Mouse (Mus musculus) splenic B cell, adult 2 months (primary cell): ENCODE data around the gene 1700056E22Rik.

Experiments
- DNase-seq: peaks from one replicate; pipeline ENCODE4 v3.0.0-alpha.2; 2011; ENCODE audit warnings: low read depth, low spot score
- H3K27me3 ChIP-seq: 2 replicates; pipeline ENCODE4 v1.6.1; 2012; ENCODE audit warnings: mild to moderate bottlenecking, low read length, moderate library complexity, mixed read lengths; ENCODE audit not compliant: control insufficient read depth, poor library complexity, insufficient read depth, severe bottlenecking
- H3K36me3 ChIP-seq: 2 replicates; pipeline ENCODE4 v1.6.1; 2012; ENCODE audit warnings: mild to moderate bottlenecking, low read length, moderate library complexity, mixed read lengths; ENCODE audit not compliant: control insufficient read depth, poor library complexity, insufficient read depth, severe bottlenecking

Gene 1700056E22Rik

DNA sequence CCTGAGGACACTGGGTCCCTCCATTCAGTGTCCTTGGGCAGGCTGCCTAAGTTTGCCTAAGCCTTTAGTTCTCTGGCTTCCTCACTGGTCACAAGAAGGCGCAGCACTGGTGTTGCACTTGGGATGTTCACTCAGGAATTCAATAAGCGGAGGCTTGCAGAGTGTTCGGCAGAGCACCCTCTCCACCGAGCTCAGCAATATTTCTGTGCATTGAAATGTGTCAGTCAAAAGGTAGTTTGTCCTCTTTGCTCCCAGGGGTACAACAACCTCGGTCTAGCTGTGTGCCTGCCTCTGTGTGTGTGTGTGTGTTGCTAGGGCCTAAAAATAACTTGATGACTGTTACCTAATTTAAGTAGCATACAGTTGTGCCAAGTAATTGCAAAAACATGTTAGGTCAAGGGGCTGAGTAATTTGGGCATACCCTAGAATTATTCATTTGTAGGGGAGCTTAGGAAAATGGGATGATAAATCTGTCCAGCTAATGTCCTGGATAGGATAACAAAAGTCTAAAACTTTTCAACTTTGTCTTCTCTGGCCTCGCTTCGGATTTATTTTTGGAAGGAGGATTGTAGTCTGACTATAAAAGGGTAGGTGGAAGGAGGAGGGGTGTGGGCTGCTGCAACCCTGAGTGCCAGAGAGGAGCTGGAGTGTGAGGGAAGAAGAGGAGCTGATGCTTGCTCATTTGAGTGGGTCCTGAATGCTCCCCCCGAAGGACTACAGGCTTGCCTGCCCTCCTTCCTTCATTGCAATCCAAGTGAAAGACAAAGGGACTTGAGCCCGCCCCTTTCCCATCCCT is 7.9 kb upstream of the 1700056E22Rik start:
- Histone ChIP-seq H3K27me3 (no peaks in the 10 kb centered on the region), H3K36me3 (0 out of 2 replicates have a peak, but pooled peaks cover 1% of the 10 kb centered on the region)
- DNase-seq, result no peak

DNA sequence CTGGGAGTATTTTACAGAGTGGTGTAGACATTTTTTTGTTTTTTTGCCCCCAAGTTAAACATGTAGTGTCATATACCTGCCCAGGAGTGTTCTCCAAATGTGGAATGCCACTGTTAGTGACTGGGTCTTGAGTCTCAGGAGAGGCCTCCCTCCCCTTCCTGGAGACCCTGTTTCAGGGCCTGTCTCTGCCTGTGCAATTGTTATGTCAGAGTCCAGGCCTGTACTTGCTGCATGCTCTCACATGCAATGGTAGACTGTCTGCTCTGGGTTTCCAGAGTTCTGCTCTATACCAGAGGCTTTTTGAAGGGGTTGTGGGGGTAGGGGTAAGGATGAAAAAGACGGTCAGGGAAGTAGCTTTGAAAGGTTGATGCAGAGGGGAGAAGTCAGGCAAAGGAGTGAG is 6.8 kb upstream of the 1700056E22Rik start:
- no peak for DNase-seq
- 0 out of 2 replicates have a peak, but pooled peaks cover 1% of the 10 kb centered on the region for H3K36me3 ChIP-seq
- no peaks in the 10 kb centered on the region for H3K27me3 ChIP-seq

DNA sequence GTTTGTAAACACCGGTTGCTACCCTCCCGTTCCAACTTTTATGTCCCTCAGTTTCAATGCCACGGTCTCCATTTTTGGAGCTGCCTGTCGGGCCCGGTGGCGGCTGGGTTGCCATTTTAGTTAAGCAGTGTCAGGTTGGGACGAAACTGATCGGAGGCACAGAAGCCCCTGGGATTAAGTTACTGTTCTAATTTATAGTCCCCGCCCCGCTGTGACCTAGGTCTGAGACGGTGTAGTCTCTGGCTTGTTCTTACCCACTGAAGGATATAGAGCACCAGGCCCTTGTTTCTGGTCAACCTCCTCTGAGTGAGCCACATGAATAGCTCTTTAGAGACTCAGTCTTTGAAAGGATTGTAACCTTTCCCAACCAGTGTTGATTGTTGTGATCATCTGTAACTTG is 6.1 kb upstream of the 1700056E22Rik start:
- 0 out of 2 replicates have a peak, but pooled peaks cover 1% of the 10 kb centered on the region for H3K36me3 ChIP-seq
- no peak for DNase-seq
- H3K27me3 ChIP-seq, result no peaks in the 10 kb centered on the region

DNA sequence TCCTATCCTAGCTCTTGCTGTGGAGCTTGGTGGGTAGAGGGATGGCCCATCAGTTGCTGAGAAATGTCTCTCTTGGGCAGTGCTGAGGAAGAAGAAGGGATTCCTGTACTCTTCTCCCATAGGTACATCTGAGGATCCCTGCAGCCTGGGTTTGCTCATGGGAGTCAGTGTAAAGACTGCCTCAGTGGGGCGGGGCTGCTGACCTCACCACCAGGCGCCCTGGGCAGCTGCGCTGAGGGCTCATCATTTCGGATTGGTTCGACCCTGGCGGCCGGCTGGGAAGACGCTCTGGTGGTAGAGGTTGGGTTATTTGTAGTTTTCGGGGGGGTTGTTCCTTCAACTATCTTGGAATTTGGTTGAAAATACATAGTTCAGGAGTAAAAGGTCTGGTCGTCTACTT is 5.2 kb upstream of the 1700056E22Rik start:
- Histone ChIP-seq H3K27me3 (no peaks in the 10 kb centered on the region), H3K36me3 (no peaks in the 10 kb centered on the region)
- no peak for DNase-seq

DNA sequence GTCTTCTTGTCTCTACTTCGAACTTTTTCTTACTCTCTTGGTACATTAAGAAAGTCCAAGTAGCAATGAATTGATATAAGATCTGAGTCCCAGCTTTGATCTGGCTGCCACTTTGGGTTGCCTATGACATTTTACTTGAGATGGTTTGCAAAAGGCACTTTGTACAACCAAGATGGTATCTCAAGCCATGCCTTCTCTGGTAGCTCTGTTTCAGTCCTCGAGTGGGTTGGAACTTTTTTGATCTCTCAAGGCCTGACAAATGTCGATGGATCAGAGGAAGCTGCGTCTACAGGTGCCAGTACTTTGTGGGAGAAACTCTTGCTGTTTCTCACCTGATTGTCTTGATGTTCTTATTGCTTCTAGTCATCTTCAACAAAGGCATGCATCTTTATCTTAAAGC is 3.7 kb upstream of the 1700056E22Rik start:
- Histone ChIP-seq H3K27me3 (no peaks in the 10 kb centered on the region), H3K36me3 (no peaks in the 10 kb centered on the region)
- no peak for DNase-seq

DNA sequence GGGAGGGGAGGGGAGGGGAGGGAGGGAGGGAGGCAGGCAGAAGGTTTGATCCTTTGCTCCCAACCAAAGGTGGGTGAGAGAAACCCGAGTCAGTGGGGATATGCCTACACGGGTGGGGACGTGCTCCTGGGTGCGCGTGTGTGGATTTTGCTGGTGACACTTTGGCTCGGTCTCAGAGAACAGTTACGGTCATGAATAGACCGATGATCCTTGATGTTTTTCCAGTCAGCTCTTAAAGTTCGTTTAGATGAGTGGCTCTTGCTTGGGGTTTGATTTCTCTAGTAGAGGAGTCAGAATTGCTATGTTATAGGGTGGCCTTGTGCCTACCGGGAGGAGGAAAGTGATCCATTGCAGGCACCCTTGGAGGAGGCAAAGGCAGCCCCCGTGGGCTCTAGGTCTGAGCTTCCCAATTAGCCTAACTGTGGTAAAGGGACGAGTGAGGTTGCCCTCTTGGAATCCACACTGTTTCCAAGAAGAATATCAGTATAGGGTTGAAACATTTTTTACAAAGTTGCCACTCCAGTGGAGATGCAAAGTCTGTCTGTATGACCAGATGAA is 1.3 kb upstream of the 1700056E22Rik start:
- Histone ChIP-seq H3K27me3 (no peaks in the 10 kb centered on the region), H3K36me3 (no peaks in the 10 kb centered on the region)
- no peak for DNase-seq

DNA sequence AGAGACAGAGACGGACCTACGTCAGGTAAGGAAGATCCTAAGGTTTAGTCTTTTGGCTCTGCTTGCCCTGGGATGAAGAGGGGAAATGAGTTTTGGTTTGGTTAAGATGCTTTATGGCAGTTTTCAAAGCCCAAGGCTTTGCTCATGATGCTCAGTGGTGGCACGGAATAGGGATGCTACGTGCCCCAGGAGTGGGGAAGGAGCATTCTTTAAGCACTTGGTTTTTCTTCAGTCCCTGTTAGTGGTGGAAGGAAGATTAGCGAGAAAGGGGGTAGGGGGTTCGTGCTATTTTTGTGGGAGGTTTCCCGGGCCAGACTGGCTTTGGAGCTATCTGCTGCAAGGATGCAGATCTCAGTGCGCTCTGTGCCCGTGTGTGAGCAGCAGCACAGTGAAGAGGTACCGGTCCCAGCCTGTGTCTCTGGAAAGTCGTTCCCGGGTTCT is 660 bp upstream of the 1700056E22Rik start:
- no peaks in the 10 kb centered on the region for H3K36me3 ChIP-seq
- no peak for DNase-seq
- H3K27me3 ChIP-seq, result no peaks in the 10 kb centered on the region

DNA sequence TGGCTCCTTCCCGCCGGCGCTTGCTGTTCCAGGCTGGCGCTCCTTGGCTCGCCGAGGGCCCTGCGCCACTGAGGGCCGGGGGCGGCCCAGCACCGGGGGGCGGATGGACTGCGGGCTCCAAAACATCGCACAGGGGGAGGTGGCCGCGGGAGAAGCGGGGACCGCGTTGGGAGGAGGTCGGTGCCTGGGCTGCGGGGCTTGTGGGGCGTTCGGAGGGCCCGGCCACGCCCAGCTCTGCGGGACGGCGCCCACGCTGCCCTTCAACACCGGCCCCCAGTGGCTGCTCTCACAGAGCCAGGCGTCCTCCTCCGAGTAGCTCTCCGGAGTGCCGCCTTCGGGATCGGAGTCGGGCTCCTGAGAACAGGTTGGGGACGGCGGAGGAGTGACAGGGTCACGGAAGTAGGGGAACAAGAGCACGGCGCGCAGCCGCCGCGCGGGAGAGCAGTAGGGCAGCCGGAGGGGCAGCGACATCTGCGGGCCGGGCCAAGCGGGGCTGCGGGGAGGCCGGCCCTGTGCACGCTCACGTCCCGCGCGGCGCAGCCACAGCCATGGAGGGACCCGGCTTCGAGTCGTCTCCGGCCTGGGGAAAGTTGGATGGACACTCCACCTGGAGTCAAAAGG is 601 bp downstream of the 1700056E22Rik start:
- Histone ChIP-seq H3K27me3 (no peaks in the 10 kb centered on the region), H3K36me3 (no peaks in the 10 kb centered on the region)
- DNase-seq, result peak; percentile 80

DNA sequence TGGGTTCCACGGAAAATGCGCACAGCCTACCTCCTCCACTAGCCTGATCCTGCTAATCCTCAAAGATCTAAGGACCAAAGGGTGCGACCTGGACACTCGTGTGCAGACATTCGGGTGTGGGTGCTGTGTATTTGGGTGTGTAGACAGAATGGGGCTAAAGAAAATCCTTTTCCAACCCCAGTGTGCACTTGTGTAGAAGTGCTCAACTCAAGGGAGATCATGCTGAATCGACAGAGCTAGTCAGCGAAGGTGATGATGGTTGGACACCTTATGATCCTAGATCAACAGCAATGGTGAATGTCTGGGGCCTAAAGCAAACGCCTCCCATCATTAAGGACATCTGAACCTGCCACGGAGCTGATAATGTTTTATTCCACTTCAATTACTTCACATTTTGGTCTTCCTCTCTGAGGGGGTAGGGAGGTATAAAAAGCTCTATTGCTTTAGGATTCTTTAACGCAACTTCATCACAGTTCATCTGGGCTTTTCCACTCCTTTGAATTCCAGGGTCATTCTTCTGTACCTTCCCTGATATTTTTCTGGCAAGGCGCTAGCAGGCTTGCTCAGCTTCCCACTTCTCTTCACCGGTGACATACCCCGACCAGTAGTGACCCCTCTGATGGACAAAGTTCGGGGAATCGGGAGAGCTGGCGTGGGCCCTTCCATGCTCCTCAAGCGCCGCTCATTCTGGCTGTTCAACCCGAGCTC is 1.3 kb downstream of the 1700056E22Rik start:
- Histone ChIP-seq H3K36me3 (no peaks in the 10 kb centered on the region), H3K27me3 (no peaks in the 10 kb centered on the region)
- no peak for DNase-seq

DNA sequence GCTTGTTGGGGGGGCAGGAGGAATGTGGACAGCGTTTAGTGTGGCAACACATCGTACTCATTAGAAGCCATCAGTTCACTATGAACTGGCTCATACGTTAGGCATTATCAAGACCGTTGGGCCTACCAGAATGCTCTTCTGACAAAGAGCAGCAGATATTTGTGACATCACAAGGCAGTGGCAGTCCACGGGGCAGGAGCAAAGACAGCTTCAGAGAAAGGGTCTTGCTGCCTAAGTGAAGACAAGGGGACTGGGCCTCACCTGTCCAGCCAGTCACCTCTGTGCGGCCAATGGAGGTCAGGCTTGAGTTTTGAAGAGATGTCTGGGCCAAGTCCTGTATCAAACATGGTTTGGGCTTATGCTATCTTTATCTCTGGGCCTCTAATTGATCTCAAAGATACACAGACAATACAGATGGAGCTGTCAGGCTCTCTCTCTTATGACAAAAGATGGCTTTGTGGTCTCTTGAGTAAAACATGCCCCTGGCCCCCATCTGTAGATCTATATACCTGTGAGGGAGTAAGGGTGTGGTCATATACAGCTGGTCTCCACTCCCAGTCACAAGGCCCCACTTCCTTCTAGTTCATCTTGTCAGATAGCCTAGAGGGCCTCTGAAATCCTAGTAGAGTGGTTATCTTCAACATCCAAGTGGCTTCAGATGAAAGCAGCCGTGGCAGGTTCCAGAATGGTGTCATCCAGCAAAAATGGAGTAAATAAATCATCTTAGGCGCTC is 3.9 kb downstream of the 1700056E22Rik start:
- DNase-seq, result no peak
- H3K36me3 ChIP-seq, result no peaks in the 10 kb centered on the region
- H3K27me3 ChIP-seq, result no peaks in the 10 kb centered on the region

DNA sequence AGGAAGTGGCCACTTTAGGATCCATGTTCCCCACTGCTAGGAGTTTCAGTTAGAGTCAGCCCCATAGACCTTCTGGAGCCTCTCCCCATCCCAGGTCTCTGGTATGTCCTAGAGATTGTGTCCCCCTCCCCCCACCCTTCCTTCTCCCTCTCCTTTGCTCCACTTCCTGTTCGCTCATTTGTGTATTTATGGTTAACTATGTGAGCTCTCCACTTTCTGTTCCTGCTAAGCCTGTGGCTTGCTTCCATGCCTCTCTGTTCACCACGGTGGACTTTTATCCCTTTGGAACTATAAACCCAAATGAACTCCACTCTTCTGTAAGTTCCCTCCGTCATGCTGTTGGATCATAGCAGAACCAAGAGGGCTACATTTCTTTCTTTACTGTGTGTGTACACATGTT is 7.1 kb downstream of the 1700056E22Rik start:
- no peaks in the 10 kb centered on the region; the same call in 1 of the 2 replicates for H3K36me3 ChIP-seq
- H3K27me3 ChIP-seq, result no peaks in the 10 kb centered on the region
- DNase-seq, result no peak

DNA sequence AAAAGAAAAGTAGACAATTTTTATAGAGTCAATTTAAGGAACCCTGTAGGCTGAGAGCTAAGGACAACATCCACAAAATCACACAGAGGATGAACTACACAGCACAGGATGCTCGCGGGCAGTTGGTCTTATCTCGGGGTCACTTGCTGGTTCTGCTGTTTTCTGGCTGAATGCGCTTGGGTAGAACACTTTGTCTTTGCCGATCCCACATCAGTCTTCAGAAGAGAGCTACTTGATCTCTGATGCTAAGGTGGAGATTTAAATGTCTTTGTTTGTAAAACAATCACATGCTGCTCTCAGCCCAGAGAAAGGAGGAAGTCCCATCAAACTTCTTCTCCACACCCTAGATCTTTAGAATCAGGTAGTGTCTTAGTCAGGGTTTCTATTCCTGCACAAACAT is 9.0 kb downstream of the 1700056E22Rik start:
- DNase-seq, result no peak
- no peaks in the 10 kb centered on the region for H3K27me3 ChIP-seq
- H3K36me3 ChIP-seq, result no peaks in the 10 kb centered on the region; the same call in 1 of the 2 replicates

DNA sequence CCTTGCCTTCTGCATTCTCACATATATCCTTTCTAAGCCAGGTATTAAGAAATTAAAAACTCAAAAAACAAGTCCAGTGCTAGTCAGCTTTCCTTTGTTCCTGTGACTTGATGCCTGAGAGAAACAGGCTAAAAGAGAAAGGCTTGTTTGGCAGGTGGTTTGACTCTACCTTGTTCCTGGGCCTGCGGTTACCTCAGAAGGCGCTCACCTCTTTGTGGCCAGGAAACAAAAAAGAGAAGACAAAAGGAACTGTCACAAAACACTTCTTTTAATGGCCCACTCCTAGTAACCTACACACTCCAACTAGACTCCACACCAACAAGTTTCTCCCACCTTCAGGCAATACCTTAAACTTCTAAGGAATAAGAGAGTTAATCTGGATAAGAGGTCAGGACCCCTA is 9.5 kb downstream of the 1700056E22Rik start:
- H3K36me3 ChIP-seq, result no peaks in the 10 kb centered on the region; the same call in 1 of the 2 replicates
- DNase-seq, result no peak
- H3K27me3 ChIP-seq, result no peaks in the 10 kb centered on the region

DNA sequence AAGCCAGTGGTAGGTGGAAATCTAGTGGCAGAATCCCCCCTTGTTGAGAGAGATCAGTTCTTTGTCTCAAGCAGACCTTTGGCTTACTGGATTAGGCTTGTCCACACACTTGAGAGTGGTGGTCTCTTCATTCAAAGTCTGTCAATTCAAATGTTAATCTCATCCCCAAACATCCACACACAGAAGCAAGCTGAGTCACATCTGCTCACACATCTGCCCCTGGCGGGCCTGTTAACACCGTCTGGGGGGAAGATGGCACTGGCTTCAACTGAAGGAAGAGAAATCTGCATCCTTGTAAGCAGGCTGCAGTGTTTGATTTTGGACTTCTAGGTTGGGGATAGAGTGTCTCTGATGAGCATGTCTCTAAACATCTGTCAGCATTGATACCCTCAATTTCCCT is 10.1 kb downstream of the 1700056E22Rik start:
- no peak for DNase-seq
- Histone ChIP-seq H3K27me3 (no peaks in the 10 kb centered on the region), H3K36me3 (no peaks in the 10 kb centered on the region; the same call in 1 of the 2 replicates)
